Mouse (Mus musculus) CD4-positive helper T cell, adult 2 months (primary cell): Measurements from ENCODE around the gene Phf12.
A peak's percentile ranks its signal among the peaks of the same experiment; 100 is the strongest.

ENCODE experiments used
- DNase-seq: peaks from one replicate; pipeline ENCODE4 v3.0.0-alpha.2; 2012; ENCODE audit warnings: low read depth, missing footprints, low spot score

Phf12 gene

DNA sequence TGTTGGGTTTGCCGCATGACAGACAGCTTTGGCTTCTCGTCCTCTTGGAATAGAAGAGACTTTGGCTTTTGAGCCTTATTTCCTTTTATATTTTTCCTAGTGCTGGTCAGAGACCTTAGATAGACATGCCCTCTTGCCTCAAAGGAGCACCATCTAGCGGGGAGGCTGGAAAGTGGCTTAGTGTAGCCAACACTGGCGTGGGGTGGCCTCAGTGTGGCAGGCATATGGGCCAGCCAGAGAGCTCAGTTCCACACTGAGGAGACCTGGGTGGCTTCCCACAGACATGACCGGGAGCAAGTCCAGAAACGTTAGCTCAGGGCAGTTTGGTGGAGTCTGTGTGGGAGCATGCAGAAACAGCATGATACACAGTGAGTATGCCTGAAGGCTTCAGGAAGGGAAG, 11.8 kb upstream of the Phf12 start:
- DNase-seq, result no peak

DNA sequence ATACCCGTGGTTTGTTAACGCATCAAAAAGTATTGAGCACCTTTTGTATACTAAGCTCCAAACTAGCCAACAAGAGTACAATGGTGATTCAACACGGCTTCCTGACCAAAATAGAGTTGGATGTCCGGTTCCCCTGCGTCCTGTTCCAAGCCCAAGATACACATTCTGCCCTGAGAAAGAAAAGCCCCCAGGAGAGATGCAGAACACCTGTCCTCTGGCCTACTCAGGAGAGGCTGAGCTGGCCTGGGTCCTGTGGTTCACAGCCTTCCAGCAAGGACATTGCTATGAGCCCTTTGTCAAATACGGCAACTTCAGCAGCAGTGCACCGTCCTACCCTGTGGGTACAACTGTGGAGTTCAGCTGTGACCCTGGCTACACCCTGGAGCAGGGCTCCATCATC, 9.0 kb upstream of the Phf12 start:
- DNase-seq, result no peak

DNA sequence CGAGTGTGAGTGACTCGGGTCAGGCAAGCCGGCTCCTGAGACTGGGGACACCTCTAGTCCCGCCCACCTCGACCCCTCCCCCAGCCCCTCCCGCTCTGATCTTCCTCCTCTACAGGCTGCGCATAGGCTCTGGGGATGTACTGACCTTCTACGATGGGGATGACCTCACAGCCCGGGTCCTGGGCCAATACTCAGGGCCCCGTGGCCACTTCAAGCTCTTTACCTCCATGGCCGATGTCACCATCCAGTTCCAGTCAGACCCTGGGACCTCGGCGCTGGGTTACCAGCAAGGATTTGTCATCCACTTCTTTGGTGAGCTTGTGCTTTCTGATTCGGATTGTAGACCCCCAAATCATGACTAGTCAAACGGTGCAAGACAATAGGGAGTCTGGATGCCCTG, 8.2 kb upstream of the Phf12 start:
- DNase-seq, result no peak

DNA sequence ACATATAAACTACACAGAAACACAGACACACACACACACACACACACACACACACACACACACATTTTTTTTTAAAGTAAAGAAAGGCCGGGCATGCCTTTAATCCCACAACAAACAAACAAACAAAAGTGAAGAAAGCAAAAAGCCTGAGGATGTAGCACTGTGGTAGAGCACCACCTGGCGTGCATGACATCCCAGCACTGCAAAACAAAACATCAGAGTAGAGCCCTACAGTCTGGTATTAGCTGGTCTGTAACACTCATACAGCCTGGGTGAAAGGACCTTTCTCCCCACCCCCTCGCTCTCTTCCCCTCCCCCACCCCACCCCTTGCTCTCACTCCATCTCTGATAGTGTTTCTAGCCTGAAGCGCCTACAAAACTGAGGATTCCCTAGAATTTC, 6.7 kb upstream of the Phf12 start:
- DNase-seq, result no peak

DNA sequence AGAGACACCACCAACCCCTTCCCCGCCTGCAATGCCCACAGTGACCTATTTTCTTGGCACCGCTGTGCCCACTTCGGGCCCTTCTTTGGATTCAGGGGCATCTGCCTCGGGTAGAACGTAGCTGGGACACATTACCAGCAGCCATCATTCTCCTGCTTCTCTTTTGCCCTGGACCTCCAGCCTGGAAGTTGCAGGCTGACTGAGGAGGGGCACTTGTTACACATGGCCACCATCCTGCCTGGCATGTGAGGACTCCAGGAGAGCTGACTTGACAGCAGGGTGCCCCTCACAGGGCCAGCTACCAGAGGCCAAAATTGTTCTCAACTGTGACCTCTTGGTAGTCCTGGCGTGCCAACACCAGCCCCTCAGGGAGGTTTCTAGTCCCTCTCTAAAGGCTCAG, 4.4 kb upstream of the Phf12 start:
- DNase-seq, result no peak

DNA sequence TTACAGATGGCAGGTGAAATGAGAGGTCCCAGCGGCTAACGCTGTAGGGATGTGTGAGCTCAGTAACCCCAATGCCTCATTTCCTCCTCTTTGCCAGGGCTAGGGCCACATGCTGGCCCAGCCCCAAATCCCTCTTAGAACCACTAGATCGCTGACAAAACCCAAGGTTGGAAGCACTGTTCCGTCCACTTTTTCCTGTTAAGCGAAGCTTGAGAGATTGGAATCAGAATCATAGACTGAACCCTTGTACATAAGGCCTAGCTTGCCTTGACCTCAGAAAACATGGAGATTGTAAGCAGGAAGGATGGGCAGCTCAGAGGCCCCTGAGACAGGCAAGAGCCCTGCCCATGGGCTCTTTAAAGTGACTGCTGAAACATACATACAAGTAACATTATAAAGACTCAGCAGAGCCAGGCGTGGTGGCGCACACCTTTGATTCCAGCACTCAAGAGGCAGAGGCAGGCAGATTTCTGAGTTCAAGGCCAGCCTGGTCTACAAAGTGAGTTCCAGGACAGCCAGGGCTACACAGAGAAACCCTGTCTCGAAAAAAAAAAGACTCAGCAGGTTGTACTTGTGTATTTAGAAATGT, 3.2 kb upstream of the Phf12 start:
- DNase-seq, result no peak

DNA sequence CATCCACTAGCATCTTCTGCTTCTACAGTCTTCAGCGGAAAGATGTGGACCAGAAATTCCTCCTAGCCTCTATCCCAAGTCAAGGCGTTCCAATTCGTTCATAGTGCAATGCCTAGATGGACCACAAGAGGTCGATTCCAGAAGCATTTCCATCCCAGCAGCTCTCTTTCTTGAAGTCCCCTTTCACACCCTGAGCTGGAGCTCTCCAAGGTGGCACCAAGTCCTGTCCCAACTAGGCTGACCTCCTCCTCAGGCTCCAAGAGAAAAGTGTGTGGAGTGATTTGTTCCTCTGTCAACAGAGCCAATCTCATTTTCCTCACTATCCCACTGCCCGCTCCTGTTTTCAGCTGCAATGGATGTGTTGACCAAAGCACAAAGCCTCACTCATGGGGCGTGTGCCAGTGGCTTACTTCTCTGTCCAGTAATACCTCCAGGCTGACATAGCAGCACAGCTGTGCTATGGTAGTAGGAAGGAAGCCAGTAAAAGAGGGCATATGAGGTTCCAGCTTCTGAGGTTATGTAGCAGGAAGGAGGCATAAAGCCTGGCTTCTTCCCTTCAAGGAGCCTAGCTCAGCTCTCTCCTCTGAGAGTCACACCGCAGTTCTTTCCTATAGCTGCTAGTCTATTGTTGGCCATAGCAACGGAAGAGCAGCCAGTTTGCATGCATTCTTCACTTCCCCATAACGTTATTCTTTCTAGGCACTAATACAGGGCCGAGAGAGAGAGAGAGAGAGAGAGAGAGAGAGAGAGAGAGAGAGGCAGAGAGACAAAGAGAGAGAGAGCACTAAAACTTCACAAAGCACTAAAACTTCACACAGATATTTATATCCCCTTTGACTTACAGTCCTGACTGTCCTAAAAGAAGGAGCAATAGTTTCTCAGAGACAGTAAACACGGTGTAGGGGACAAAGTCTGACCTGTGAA, 2.0 kb upstream of the Phf12 start:
- peak; percentile 52 for DNase-seq

DNA sequence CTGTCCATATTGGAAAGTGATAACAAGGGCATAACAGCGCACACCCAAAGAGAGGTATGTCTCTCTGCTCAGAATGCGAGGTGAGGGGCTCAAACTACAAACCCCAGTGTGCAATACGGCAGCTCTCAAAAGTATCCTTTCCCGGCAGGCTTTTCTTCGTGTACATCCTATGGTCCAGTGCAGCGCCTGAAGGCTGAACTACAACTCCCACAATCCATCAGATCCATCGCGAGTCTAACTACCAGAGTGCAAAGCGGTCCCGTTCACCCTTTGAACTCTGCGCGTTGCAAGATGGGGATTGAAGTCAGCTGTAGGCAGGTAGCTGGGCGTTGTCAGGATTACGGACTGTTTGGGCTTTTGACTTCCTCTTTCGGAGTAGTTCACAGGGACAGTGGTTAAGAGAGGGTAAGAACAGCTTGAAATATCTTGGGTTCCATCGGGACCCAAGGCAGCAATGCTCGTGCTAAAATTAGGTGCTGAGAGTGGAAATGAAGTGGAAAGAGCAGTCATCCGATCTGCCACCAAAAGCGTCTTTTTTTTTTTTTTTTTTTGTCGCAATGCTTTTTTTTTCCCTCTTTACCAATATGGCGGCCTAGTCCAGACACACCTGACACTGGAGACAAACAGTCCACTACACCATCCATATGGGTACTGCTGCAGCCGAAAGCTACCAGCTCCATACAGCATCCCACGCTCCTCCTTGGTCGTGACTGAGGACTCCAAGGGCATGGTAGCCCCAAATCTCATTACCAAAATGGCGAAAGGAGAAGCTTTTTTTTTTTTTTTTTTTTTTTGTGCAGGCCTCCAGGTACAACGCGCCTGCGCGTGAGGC, 729 bp upstream of the Phf12 start:
- DNase-seq, result peak; percentile 99

DNA sequence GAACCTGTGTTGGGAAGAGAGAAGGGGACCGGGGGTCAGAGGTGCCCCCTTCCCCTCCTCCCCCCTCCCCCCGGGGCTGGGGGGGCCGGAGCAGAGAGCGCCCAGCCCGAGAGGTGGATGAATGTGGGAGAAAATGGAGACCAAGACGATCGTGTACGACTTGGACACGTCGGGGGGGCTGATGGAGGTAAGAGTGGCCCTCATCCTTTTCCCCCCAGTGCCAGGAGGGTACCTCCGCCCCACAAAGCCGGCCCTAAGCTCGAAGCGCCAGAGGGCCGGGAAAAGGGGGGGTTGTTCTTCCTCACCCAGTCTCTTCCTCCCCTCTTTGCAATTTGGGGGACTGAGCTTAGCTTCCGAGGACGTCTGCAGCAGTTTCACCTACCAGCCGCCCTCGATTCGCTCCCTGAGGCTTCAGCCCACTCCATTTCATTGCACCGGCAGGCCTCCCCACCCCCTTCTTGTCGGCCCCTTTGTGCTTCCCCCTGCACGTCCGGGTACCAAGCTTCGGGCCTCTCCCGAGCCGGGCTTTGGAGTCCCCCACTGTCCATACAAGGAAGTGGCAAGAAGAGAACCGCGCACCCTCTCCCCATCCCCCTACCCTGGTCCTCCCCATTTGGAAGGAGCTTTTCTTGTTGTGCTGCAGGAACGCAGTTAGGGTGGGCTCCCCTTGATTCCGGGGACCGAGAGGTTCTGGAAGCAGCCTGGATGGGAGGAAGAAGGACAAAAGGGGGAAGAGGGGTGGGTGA, 810 bp downstream of the Phf12 start:
- peak; percentile 70 for DNase-seq

DNA sequence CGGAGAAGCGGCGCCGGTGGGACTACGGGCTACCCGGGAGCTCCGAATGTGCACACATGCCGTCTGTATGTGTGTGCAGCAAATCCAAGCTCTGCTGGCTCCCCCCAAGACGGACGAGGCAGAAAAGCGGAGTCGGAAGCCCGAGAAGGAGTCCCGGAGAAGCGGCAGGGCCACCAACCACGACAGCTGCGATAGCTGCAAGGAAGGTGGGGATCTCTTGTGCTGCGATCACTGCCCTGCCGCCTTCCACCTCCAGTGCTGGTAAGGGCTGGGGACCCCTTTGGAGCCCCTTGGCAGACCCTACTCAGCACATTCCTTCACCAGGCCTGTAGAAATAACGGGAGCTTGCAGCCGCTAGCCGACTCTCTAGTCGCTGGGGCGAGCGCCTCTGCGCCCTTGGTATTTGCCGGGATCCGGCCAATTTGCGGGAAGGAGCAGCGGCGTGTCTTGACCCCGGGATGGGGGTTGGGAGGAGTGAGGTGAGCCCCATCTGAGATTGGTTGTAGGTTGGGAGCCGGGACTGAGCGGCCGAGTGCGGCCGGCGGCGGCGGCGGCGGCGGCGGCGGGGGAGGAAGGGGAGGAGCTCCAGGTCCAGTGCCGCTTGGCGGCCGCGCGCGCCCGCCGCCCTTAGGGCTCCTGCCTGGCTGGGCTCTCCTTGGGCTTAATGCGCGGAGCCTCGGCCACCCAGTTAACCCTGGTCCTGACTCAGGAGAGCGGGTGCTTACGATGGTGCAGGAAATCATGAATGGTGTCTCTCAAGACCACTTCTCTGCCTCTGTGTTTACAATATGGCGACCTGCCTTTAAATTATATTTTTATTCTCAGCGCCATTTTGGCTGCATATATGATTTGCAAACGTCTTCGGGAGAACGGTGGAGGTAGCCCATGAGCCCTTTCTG, 1.6 kb downstream of the Phf12 start:
- peak; percentile 77 for DNase-seq

DNA sequence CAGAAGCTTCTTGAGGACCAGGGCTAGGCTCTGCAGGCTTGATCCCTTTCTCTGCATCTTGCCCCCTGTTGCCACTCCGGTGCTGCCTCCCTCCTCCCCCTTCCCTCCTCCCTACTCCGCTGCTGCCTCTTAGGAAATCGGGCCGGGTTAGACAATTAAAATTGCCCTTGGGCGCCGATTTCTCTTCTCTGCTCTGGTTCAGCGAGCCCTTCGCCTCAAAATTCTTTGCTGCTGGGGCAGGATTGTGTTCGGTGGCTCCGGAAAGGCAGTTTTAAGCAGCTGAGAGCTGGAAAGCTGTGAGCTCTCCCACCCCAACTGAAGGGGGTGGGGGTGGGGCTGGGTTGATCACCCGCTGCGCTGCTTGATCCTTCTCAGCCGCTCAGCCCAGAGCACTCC, 2.3 kb downstream of the Phf12 start:
- DNase-seq, result no peak

DNA sequence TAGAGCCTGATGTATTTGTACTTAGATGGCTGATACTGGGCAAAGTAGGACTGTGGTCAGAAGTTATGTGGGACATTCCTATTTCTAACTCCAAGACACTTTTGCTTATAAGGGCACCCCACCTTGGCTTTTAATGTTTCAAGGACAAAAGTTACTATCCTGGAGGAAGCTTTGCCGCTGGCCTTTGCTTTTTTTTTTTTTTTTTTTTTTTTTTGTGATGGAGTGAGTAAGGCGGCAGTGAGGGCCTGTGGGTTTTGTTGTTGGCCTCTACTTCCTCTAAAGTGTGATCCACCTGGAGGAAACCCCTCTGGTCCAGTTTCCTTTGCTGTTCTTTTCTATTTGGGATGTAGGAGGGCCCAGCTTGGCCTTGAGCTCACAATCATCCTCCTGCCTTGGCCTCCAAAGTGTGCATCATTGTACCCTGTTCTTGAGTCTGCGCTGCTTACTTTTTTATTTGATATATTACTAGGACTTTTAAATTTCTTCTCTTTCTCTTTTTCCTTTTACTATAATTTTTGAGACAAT, 3.0 kb downstream of the Phf12 start:
- no peak for DNase-seq

DNA sequence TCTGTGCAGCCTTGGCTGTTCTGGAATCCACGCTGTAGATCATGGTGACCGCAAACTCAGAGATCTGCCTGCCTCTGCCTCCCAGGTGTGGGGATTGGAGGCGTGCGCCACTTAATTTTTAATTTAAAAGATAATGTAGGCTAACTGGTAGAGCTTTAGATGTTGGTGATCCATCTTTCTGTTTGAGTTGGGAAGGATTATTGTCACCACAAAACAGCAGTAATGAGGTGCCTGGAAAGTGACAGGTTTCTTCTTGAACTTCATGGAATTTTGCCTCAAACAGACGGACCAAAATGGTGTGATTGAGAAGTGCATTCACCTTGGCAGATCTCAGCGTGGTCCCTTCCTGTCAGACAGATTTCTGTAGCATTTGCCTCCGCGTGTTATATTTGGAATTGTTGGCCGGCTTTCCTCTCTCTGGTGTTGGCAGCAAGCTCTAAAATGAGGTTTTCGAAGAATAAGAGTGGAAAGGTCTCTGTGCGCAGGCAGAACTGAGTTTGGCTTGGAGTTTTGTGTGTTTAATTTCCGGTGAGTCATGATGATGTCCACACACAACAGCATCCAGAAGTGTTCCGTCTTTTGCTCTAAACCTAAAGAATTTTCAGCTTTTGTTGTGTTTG, 6.6 kb downstream of the Phf12 start:
- no peak for DNase-seq

DNA sequence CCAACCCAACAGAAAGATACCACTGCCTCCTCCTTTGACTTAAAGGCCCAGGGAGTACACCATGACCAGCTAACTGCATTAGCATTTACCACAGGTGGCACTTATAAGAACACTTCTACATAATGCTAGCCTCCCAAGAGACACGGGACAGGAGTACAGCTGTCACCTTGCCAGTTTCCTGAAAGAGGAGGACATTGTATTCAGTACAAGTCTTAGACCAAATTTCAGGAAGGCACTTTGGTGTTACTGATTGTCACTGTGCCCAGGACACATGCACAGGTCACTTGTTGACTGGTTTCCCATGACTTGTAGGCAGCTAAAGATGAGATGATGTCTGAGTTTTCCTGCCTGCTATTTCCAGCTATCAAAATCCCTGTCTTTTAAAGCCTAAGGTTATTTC, 13.0 kb downstream of the Phf12 start:
- DNase-seq, result no peak

DNA sequence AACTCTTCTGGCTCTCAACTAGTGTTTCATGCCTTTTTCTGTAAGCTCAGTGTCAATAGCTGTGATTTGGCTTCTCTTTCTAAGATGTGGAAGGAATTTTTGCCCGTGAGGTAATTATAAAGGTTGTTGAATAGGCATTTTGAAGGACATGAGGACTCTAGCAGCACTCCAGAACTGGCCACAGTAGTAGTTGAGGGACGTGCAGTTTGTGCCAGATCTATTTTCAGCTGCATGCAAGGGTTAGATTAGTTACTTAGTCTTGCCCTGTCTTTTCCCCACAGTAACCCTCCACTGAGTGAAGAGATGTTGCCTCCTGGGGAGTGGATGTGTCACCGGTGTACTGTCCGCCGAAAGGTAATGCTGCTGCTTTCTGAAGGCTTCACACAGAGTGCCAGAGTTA, 23.9 kb downstream of the Phf12 start:
- no peak for DNase-seq

DNA sequence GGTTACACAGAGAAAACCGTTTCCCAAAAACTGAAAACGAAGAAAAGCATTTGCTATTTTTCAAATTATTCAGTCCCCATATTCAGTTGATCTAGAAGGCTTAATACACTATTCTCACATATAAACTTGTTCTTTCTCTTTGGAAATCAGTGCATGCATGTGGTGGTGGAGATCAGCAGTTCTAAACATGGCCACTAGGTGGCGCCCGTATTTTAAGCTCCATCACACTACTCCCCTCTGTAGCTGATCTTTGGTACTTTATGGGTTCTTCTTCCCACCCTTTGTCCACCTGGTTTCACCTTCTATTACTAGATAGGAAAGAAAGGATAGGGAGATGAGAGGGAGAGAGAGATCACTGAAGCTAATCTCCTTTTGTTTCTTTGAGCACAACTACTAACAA, 37.1 kb downstream of the Phf12 start:
- peak; percentile 76 for DNase-seq

DNA sequence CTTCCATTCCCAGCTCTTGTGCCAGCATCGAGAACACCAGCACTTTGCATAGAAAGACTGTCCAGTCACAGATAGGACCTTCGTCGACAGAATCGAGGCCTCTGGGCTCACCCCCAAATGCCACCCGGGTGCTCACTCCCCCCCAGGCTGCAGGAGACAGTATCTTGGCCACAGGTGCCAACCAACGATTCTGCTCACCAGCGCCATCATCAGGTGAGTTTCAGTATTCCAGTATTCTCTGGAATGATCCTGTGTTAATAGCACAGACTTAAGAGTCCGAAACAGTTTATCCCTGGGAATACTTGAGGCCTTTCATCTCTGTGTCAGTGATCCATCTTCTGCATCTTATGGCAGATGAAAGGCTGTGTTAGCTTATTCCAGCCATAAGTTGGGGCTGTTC, 41.1 kb downstream of the Phf12 start:
- DNase-seq, result peak; percentile 40

DNA sequence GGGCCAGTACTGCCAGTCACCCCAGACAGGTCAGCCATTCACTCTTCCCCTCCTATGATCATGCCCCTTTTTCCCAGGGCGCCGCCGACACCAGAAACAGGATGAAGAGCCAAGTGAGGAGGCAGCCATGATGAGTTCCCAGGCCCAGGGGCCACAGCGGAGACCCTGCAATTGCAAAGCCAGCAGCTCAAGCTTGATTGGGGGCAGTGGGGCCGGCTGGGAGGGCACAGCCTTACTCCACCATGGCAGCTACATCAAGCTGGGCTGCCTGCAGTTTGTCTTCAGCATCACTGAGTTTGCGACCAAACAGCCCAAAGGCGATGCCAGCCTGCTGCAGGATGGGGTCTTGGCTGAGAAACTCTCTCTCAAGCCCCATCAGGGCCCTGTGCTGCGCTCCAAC, 46.7 kb downstream of the Phf12 start:
- DNase-seq, result no peak

DNA sequence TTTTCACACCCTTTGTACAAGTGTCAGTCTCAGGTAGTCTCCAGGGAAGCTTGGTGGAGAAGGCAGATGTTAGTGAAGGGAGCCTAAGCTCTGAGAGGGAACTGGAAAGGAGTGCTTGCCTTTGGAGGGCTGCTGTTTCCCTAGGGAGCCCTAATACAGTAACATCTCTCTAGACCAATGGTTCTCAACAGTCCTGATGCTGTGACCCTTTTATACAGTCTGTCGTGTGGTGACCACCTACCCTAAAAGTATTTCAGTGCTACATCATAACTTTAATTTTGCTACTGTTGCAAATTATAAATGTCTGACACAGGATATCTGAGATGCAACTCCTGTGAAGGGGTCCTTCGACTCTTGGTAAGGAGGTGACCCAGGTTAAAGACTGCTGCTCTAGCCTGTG, 48.0 kb downstream of the Phf12 start:
- DNase-seq, result no peak

DNA sequence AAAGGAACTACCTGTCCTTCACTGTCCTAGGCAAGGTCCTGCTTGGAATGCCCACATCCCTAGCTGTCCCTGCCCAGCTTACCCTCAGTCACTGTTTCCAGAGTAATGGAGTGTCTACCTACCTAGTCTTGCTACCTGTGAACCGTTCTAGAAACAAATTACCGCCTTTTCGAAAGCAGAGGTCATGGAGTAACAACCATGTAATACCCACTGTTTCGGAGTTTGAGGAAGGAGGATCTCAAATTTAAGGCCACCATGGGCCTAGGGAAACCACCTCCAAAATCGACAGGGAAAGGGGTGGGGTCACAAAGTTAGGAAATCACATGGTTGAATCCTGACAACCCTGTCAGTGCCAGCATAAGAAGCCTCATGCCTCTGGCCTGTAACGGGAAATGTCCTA, 48.8 kb downstream of the Phf12 start:
- DNase-seq, result no peak
